Mouse (Mus musculus): ENCODE results near the gene Gtpbp1.
"Not testable (repeated sequence)": the region's sequence is repeated elsewhere in the genome, so short reads cannot be mapped to it uniquely, and the experiment has no call there.

Gtpbp1 gene

DNA sequence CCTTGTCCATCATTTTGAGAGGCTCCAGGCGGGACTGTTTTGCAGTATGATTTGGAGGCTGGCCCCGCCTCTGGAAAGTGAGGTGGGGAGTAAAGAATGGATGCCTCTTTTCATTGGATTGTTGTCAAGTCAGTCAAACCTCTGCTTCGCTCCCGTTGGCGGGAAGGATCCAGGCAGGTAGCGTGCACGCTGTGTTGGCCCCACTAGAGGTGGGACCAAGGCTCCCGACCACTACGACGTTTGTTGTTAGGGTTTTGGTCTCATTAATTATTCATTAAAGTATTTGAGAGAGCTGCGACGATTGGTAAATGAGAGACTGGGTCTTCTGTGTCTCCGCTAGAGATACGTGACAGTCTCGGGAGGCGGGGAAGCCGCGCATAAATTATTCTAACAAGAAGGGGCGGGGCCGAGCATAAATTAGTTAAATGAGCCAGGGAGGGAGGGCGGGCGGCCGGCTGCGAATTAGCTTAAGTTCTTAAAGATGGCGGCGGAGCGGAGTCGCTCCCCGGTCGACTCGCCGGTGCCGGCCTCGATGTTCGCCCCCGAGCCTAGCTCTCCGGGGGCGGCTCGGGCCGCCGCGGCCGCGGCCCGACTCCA, at the start of gene Gtpbp1:
Gtpbp1 (plus strand) TSS at position 420 of the 597 bp plus-strand sequence.
- DNase-seq (ENCODE audit: extremely low spot score, low read depth, low spot score): peak; percentile 99

DNA sequence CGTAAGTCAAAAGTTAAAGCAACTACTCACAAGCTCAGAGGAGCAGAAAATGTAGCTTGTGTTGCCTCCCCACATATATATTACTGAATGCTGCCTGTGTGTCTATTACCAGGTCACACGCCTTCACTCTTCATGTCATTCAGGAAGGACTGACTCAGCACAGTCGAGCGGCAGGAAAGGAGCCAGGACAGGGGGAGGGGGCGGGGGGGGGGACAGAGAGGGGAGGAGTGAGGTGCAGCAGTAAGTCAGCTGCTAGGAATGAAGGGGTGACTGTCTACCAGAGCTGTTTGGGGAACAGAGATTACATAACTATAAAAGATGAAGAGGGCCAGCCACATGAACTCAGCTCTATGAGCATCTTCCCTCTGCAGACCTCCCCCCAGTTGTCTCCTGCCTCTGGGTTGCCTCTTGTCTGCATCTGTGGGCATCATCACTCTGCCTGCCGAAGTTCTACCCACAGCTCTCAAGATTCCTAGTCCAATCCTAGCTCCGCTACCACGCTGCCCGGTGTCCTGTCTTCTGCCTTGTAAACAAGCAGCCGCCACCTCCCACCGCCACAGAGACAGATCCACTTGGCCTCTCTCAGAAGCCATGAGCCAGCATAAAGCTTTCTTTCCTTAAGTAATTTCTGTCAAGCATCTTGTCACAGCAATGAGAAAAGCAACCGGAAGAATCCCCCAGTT, 49.4 kb upstream of the Gtpbp1 start:
- DNase-seq (ENCODE audit: extremely low spot score, low read depth, low spot score): no peak

DNA sequence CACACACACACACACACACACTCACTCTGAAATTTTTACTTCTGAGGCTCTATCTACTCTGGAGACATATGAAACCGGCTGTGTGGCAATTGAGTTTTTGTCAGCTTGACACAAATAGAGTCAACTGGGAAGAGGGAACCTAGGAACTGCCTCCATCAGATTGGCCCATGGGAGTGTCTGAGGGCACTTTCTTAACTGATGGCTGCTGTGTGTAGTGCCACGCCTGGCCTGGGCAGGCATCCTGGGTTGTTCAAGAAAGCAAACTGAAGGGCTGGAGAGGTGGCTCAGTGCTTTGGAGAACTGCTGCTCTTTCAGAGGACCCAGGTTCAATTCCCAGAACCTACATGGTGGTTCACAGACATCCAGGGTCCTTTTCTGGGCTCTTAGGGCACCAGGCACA, 45.2 kb upstream of the Gtpbp1 start:
- no peak for DNase-seq (ENCODE audit: extremely low spot score, low read depth, low spot score)

DNA sequence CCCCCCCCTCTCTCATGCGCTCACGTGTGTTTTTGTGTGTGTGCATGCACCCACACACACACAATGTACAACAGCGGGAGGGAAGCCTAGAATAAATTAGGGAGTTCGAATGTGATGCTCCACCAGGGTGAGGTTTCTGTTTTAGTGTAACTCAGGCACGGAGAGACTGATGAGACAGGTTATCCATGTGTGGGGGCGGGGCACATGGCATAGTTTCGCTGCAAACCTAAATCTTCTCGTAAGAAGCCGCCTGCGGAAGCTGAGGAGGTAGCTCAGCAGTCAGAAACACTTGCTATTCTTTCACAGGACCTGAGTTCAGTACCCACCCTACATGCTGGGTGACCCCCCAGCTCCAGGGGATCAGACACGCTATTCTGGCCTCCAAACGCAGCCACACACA, 42.5 kb upstream of the Gtpbp1 start:
- DNase-seq (ENCODE audit: extremely low spot score, low read depth, low spot score): no peak

DNA sequence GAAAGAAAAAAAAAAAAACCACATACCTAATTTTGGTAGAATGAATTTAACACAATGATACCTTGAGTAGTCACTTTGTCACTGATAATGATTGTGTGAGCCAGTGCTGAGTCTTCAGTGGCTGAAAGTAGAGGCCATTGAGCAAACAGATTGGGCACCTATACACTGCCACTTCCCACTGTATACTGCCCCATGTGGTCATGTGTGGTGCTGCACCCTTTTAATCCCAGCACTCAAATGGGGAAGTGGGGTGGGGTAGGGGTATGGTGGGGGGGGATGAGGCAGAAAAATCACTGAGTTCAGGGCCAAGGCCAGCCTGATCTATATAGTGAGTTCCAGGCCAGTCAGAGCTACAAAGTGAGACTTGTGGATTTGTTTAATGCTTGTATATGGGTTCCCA, 40.1 kb upstream of the Gtpbp1 start:
- no peak for DNase-seq (ENCODE audit: extremely low spot score, low read depth, low spot score)

DNA sequence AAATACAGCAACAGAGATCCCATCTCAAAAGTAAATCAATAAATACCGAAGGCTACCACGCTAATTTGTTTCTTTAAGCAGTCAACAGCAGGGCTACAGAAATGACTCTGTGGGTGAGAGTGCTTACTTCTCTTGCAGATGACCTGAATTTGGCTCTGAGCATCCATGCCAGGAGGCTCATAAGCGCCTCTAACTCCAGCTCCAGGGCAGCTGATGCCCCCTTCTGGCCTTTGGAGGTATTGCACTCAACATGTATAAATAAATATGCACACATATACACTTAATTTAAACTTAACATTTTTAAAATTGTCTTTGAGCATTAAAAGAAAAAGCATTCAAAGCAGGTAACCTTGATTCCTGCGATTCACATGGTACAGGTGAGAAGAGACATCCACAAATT, 39.2 kb upstream of the Gtpbp1 start:
- no peak for DNase-seq (ENCODE audit: extremely low spot score, low read depth, low spot score)

DNA sequence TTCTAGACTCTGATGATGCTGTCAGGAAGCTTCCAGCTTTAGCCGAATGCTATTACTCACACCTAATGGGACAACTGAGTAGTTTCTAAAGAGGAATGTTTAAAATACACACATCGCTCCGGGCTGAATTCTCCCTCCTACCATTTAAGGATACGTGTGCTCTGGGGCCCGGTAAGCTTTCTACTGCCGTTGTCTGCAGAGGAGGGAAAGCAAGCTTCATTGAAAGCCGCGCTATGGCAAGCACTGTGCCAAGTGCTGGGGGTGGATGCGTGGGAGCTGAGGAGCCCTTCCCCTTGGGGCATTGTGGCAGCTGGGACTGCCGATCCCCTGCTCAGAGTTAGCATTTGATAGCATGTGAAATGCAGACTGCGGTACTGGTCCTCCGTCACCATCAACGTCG, 34.2 kb upstream of the Gtpbp1 start:
- DNase-seq (ENCODE audit: extremely low spot score, low read depth, low spot score): no peak

DNA sequence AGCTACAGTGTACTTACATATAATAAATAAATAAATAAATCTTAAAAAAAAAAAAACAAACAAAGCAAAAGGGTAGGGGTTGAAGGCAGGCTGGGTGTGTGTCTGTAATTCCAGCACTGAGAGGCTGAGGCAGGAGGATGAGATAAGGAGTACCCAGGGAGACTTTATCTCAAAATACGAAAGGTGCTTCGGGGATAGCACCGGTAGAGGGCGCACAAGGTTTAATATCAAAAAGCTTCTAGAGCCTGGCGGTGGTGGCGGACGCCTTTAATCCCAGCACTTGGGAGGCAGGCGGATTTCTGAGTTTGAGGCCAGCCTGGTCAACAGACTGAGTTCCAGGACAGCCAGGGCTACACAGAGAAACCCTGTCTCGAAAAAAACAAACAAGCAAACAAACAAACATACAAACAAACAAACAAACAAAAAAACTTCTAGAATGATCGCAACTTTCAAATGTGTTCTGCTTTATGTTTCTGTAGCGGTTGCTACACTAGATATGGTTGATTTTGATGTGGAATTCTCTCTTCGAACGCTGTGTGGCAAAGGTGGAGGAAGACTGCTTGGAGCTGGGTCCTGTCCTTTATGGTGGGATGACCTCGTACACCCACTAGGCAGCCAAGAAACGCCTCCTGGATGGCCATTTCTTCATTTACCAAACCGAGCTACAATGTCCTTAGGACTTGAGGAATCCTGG, 32.7 kb upstream of the Gtpbp1 start:
- peak; percentile 75 for DNase-seq (ENCODE audit: extremely low spot score, low read depth, low spot score)

DNA sequence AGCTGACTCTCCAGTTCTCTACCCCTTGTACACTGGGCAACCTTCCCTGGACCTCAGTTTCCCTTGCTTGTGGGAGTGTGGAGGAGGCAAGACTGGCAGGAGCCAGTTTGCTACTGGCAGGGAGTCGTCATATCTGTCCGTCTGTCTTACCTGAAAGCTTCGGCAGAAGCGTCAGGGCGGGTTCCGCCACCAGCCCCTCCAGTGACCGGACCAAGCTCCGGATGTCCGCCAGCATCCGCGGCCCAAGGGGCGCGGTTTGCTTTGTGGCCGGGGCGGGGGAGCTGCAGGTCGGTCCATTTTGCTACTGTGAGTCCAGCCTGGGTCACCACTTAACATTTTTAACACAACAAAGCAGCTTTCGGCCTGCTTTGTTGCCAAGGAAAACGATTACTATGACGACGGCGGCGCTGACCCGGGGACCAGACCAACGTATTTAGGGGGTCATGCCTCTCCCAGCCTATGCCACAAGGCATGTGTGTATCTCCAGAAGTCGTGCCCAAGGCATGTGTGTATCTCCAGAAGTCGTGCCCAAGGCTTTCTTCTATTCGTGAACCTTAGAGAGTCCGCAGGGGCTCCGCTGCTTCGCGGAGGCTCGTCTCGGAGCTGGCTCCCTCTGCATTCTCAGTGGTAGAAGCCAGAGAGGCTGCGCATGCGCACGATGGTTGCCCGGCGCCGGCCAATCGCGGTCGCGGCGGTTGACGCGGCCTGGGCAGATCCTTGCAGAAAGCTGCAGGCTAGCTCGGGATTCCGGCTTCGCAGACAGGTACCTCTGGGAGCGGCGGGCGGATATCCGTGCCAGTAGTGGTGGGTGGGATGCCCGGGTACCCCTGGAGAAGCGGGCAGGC, 31.9 kb upstream of the Gtpbp1 start, which contains the start of the genes Fam227a and Cby1:
Fam227a (minus strand) TSS at position 426 of the 845 bp plus-strand sequence.
Cby1 (plus strand) TSS at position 669 of the 845 bp plus-strand sequence.
- peak; percentile 87 for DNase-seq (ENCODE audit: extremely low spot score, low read depth, low spot score)

DNA sequence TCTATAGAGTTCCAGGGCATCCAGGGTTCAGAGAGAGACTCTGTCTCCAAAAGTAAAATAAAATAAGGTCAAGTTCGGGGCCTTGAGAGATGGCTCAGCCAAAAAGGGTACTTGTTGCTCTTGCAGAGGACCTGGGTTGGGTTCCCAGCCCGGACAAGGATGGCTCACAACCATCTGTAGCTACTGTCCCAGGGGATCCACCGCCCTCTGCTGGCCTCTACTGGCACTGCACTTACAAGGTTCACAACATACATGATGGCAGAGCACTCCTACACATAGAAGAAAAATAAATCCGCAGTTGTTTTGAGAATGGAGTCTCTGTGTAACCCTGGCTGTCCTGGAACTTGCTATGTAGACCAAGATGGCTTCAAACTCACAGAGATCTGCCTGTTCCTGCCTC, 28.8 kb upstream of the Gtpbp1 start:
- DNase-seq (ENCODE audit: extremely low spot score, low read depth, low spot score): no peak

DNA sequence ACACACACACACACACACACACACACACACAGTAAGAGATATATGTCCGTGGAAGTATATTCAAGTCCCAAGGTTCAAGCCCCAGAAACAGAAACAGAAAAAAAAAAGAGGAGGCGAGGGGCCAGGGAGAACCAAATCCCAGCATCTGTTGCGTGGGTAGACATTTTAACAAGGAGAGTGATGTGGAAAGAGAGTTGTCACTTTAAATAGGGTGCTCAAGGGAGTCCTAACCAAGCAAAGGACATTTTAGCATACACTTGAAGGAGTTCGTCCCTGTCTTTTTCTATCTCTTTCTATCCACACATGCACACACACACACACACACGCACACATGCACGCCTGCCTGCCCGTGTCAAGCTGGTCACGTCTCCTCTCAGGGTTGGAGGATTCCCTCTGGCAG, 26.0 kb upstream of the Gtpbp1 start:
- no peak for DNase-seq (ENCODE audit: extremely low spot score, low read depth, low spot score)

DNA sequence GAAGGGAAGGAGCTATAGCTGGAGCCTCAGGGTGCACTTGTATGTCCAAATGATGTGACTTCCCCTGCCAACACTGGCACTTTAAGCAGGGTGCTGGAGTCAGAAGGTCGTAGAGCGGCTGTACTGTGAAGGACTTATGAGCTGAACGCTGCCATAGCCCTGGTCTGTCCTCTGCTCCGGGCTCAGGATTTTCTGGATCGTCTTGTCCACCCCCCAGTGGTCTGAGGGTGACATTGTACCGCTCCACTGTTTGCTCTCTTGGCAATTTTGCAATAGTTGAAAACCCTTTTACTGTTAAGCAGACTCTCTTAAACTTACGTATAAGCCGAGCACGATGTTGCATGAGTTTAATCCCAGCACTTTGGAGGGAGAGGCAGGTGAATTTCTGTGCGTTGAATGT, 21.4 kb upstream of the Gtpbp1 start:
- no peak for DNase-seq (ENCODE audit: extremely low spot score, low read depth, low spot score)

DNA sequence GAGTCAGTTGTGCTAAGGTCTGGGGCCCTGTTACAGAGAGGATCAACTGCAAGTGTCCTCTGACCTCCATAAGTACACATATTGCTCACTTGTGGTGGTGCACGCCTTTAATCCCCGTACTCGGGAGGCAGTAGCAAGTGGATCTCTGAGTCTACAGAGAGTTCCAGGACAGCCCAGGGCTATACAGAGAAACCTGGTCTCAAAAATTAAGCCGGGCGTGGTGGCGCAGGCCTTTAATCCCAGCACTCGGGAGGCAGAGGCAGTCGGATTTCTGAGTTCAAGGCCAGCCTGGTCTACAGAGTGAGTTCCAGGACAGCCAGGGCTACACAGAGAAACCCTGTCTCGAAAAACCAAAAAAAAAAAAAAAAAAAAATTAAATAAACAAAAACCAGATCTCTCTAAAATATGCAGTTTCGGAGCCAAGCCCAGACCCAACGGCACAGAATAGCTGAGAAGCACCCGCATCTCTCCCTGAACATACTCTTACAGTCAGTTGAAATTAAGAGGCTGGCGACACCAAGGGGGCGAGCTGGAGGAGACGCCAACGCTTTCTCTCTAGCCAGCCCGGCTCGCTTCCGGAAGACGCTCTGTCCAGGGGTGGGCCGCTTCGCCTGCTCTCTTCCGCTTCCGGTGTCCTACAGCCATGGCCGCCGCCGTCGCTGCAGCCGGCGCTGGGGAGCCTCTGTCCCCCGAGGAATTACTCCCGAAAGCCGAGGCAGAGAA, 20.2 kb upstream of the Gtpbp1 start, which contains the start of gene Tomm22:
Tomm22 (plus strand) TSS at position 613 of the 723 bp plus-strand sequence.
- no peak for DNase-seq (ENCODE audit: extremely low spot score, low read depth, low spot score)

DNA sequence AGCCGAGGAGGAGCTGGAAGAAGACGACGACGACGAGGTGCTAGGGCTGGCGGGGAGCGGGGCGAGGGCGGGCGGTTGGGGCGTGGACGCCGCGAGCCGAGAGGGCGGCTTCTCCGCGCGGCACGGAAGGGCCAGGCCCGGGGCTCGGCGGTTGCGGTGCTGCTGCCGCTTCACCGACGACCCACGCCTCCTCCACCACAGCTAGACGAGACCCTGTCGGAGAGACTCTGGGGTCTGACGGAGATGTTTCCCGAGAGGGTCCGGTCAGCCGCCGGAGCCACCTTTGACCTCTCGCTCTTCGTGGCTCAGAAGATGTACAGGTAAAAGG, 19.7 kb upstream of the Gtpbp1 start:
- DNase-seq (ENCODE audit: extremely low spot score, low read depth, low spot score): no peak

DNA sequence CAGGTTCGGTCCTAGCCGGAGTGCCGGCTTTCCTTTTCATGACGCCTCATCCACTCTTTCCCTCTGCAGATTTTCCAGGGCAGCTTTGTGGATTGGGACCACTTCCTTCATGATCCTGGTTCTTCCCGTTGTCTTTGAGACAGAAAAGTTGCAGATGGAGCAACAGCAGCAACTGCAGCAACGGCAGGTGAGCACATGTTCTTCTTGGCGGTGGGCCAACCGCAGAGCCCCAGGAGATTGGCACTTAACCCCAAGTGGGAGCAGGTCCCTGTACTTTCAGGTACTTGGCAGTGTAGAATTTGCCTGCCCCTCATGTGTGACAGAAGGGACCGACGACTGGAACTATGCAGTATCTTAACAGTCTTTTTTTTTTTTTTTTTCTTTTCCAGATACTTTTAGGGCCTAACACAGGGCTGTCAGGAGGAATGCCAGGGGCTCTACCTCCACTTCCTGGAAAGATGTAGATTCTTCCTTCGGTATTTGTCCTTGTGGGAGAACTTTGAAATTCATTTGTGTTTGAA, 18.8 kb upstream of the Gtpbp1 start:
- not testable (repeated sequence) for DNase-seq (ENCODE audit: extremely low spot score, low read depth, low spot score)

DNA sequence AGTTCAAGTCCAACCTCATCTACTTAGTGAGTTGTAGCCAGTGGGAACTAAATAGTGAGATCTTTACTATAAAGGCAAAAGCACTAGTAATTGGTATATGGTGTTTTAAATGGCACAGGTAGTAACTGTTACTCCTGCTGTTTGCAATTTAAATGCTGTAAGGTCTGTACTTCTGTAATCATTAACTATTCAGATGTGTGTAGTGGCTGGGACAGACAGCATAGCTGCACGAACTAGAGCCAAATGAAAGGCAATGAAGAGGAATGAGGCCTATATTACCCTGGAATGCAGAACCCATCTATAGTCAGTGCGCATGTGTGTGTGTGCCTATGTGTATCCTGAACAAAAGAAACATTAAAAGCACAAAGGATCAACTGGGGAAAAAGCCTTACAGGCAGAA, 12.7 kb upstream of the Gtpbp1 start:
- DNase-seq (ENCODE audit: extremely low spot score, low read depth, low spot score): no peak

DNA sequence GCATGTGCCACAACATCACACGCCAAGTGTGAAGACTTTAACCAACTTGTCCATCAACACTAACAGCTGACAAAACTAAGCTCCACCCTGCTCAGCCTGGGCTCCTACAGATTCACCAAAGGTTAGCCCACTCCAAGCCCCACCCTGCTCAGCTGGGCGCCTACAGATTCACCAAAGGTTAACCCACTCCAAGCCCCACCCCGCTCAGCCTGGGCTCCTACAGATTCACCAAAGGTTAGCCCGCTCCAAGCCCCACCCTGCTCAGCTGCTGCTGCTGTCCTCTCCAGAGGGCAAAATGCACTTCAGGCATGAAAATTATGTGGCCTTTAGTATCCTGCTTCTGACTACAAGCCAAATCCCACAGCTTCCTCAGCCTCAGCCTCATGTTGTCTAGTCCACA, 8.7 kb upstream of the Gtpbp1 start:
- no peak for DNase-seq (ENCODE audit: extremely low spot score, low read depth, low spot score)

DNA sequence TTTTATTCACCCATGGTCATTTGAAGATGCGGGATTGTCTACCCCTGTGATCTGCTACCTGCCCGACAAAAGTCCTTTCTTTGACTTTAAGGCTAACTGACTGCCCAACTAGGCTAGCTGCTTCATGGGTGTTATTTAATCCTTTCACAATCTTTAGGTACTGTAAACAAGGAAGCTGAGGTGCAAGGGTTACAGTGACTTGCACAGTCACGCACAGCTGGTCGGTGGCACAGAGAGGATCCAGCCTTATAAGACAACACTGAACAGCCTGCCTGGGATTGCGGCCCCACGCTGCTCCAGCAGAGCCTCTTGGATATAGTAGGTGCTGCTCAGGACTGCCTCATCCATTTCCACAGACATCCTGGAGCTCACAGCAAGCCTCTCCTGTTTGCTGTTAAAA, 7.5 kb upstream of the Gtpbp1 start:
- DNase-seq (ENCODE audit: extremely low spot score, low read depth, low spot score): no peak

DNA sequence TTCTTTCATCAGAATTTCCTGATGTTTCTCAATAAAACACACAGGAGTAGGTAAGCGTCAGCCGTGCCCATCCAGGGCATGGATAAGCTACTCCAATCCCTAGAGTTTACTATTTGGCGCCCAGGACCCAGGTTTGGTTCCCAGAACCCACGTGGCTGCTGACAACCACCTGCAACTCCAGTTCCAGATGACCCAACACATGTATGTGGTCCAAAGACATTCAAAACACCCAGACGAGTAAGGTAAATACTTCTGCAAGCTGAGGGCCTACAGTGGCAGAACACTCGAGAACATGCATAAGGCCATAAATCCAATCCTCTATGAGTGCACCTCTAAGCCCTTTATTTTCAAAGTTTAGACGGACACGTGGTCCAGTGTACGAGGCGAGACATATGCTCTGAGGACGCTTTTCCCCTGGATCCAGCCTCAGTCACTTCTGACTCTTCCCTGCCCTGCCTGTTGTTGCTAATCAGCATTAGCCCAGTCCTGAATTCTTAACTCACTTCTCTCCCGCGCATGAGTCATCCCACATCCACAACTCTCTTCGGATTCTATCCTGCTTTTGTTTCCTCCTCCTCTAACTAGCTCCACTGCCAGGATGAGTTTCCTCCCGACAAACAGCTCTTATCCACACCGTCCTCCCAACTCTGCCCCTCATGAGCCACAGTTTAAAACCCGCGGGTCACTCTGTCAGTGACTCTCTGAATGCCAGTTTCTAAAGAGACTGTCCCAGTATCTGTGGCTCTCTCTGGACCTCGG, 6.8 kb upstream of the Gtpbp1 start:
- DNase-seq (ENCODE audit: extremely low spot score, low read depth, low spot score): no peak

DNA sequence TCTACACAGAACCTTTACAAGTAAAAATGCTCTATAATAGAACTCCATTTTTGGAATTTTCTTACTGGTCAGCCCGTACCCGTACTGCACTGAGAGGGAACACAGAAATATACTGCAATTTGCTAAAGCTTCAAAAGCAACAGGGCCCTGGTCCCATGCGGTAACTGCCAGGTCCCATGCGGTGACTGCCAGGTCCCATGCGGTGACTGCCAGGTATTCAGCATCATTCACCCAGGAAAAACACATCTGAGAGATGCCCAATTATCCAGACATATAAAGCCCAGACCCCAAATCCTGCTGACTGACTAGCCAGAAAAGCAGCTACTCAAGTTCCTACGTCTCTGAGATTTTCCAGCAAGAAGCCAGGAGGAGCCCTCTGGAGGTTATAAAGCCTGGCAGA, 6.0 kb upstream of the Gtpbp1 start:
- no peak for DNase-seq (ENCODE audit: extremely low spot score, low read depth, low spot score)
